Mouse (Mus musculus): Measurements from ENCODE around the gene Ccdc84.

DNA sequence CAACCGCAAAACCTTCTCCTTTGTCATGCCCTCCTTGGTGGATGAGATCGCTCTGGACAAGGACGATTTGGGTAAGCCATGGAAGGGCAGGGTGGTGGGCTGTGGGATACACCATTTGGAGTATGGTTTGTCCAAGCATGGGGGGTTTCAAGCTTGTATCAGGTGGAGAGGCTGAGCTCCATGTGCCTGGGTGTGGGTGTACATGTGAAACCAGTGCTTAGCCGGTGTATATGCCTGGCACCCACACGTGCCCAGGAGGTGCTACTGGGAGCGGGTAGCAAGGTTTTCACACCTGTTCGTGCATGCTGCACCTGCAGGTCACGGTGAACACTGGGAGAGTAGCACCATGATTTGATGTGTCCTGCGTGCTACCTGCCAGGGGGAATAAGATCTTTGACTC lies 19.8 kb downstream of the Ccdc84 start:
- TF ChIP-seq CTCF (IDR thresholded peaks at IDR 0.05; ENCODE audit: borderline replicate concordance, control insufficient read depth, extremely low read depth, insufficient read depth, low read length, poor library complexity) = no peak
- TF ChIP-seq POLR2A (IDR thresholded peaks at IDR 0.05; ENCODE audit: control insufficient read depth, extremely low read depth, insufficient read depth, low read length, poor library complexity) = no peak
